Comparison of ENCODE assay signal across 31 mouse cellular contexts in genomic region chr19:59192491-59192890, GRCm38 (mm10). TPM values are rescaled to one million over a fixed set of nuclear protein-coding genes. Genes with fewer than 3 reads are reported as not detected.
DNase-seq lines count a peak whose midpoint lies in the region; ATAC-seq lines count a peak whose summit lies in the region.
"Had no signal": no experiment of that assay in that cellular context is flagged by ENCODE, and none has a peak within 500 bp of the region (broad histone marks: within the 10 kb centered on the region; RNA-seq: fewer than 3 reads in every experiment).

No protein-coding gene starts in this region.

- ATAC-seq in forebrain, embryonic 12.5 days (ENCODE audit: low FRiP score) = no peak
- no peak for ATAC-seq in forebrain, embryonic 16.5 days
- no peak for ATAC-seq in neural tube, embryonic 15.5 days (ENCODE audit: low FRiP score)
- ATAC-seq: CD4-positive, CD25-positive, alpha-beta regulatory T cell, adult 4 months; inflammation-experienced regulatory T-cells, adult 6 months had no signal

- no peak overlapping the region for H3K9ac ChIP-seq in forebrain, embryonic 12.5 days
- no peak overlapping the region for H3K9ac ChIP-seq in forebrain, embryonic 16.5 days (replicated peaks; ENCODE audit: low read depth, low read length)
- no peak overlapping the region for H3K9ac ChIP-seq in neural tube, embryonic 15.5 days (replicated peaks)
- H3K9ac ChIP-seq: heart, embryonic 15.5 days; hindbrain, embryonic 15.5 days; liver, embryonic 14.5 days had no signal

- H3K36me3 ChIP-seq in forebrain, embryonic 12.5 days (replicated peaks) = no peaks in the 10 kb centered on the region
- H3K36me3 ChIP-seq in forebrain, embryonic 16.5 days (ENCODE audit: control insufficient read depth, insufficient read depth) = no peaks in the 10 kb centered on the region
- no peaks in the 10 kb centered on the region for H3K36me3 ChIP-seq in neural tube, embryonic 15.5 days
- no peaks in the 10 kb centered on the region for H3K36me3 ChIP-seq in embryonic facial prominence, embryonic 10.5 days (replicated peaks)
- H3K36me3 ChIP-seq: heart, embryonic 15.5 days; hindbrain, embryonic 15.5 days had no signal

- peaks cover 87% of the 10 kb centered on the region for H3K27me3 ChIP-seq in forebrain, embryonic 12.5 days
- H3K27me3 ChIP-seq in forebrain, embryonic 16.5 days (replicated peaks; ENCODE audit: control insufficient read depth, insufficient read depth, low read length) = peaks cover 59% of the 10 kb centered on the region
- peaks cover 92% of the 10 kb centered on the region for H3K27me3 ChIP-seq in neural tube, embryonic 15.5 days (replicated peaks)
- peaks cover 100% of the 10 kb centered on the region for H3K27me3 ChIP-seq in embryonic facial prominence, embryonic 10.5 days (replicated peaks; ENCODE audit: low read depth, poor library complexity, severe bottlenecking)

- H3K4me2 ChIP-seq in forebrain, embryonic 12.5 days = peak overlapping the region; percentile 19; the same call in 1 of the 2 replicates
- H3K4me2 ChIP-seq in forebrain, embryonic 16.5 days (ENCODE audit: low read length) = no peak overlapping the region
- H3K4me2 ChIP-seq in neural tube, embryonic 15.5 days = no peak overlapping the region
- H3K4me2 ChIP-seq: heart, embryonic 15.5 days; hindbrain, embryonic 15.5 days had no signal

- 10% methylated on average over 2 of the region's 2 CpGs for WGBS in forebrain, embryonic 12.5 days
- 14% methylated on average over 2 of the region's 2 CpGs for WGBS in forebrain, embryonic 16.5 days
- WGBS in neural tube, embryonic 15.5 days = 5% methylated on average over 2 of the region's 2 CpGs
- 5% methylated on average over 2 of the region's 2 CpGs for WGBS in embryonic facial prominence, embryonic 10.5 days

- peak; percentile 35 for DNase-seq in neural tube, embryonic 10.5 days (ENCODE audit: extremely low spot score, low spot score)
- DNase-seq in embryonic facial prominence, embryonic 10.5 days (ENCODE audit: low spot score) = peak; percentile 30
- DNase-seq in retina, postnatal 1 day = peak; percentile 24
- DNase-seq in urinary bladder, postnatal 36 days (ENCODE audit: low spot score in 2 of 2) = no peak
- DNase-seq: adrenal gland, postnatal 14 days; cerebellum, adult 18-20 months; gastrocnemius, adult 2 months; kidney, adult 11 months; kidney, postnatal 14 days; layer of hippocampus, adult 9-11 months; liver; lung, adult 2 months; lung, postnatal 10 days; midbrain, embryonic 14.5 days; thymus, postnatal 14 days had no signal

- peaks cover 13% of the 10 kb centered on the region; the same call in 1 of the 2 replicates for H3K4me1 ChIP-seq in forebrain, embryonic 12.5 days
- peaks cover 11% of the 10 kb centered on the region for H3K4me1 ChIP-seq in forebrain, embryonic 16.5 days (replicated peaks; ENCODE audit: control insufficient read depth, insufficient read depth, low read length)
- H3K4me1 ChIP-seq in neural tube, embryonic 15.5 days = peaks cover 4% of the 10 kb centered on the region
- H3K4me1 ChIP-seq in embryonic facial prominence, embryonic 10.5 days = peaks cover 18% of the 10 kb centered on the region; the same call in 1 of the 2 replicates

- H3K27ac ChIP-seq in forebrain, embryonic 12.5 days = no peak overlapping the region
- no peak overlapping the region for H3K27ac ChIP-seq in forebrain, embryonic 16.5 days (ENCODE audit: low read length)
- H3K27ac ChIP-seq in neural tube, embryonic 15.5 days (replicated peaks) = no peak overlapping the region
- H3K27ac ChIP-seq in embryonic facial prominence, embryonic 10.5 days (replicated peaks) = no peak overlapping the region
- H3K27ac ChIP-seq: gastrocnemius, adult 2 months; heart, embryonic 15.5 days; hindbrain, embryonic 15.5 days; liver, embryonic 14.5 days; macrophage had no signal

- H3K4me3 ChIP-seq in forebrain, embryonic 12.5 days (replicated peaks) = peak overlapping the region; percentile 10; the same call in 1 of the 2 replicates
- no peak overlapping the region for H3K4me3 ChIP-seq in forebrain, embryonic 16.5 days (replicated peaks; ENCODE audit: low read length)
- no peak overlapping the region for H3K4me3 ChIP-seq in neural tube, embryonic 15.5 days (replicated peaks)
- peak overlapping the region; percentile 16; the same call in 1 of the 2 replicates for H3K4me3 ChIP-seq in embryonic facial prominence, embryonic 10.5 days
- H3K4me3 ChIP-seq: erythroblast, embryonic 14.5 days; gastrocnemius, adult 2 months; heart, embryonic 15.5 days; hindbrain, embryonic 15.5 days had no signal

- H3K9me3 ChIP-seq in forebrain, embryonic 12.5 days = no peaks in the 10 kb centered on the region
- no peaks in the 10 kb centered on the region for H3K9me3 ChIP-seq in forebrain, embryonic 16.5 days (ENCODE audit: control insufficient read depth, low read length)
- no peaks in the 10 kb centered on the region for H3K9me3 ChIP-seq in neural tube, embryonic 15.5 days (replicated peaks)
- no peaks in the 10 kb centered on the region for H3K9me3 ChIP-seq in embryonic facial prominence, embryonic 10.5 days
- H3K9me3 ChIP-seq: heart, embryonic 15.5 days; hindbrain, embryonic 15.5 days had no signal

RNA-seq across cellular contexts. Expression of gene Vax1, which starts 22.6 kb away (rescaled TPM):
- 4.2 and 6.8 TPM in 2 replicates for polyA plus RNA-seq in forebrain, embryonic 12.5 days (2016; fragmentation: Nextera tagmentation; extraction: Ambion mirVana)
- 0.89 and 1.0 TPM in 2 replicates for polyA plus RNA-seq in forebrain, embryonic 16.5 days (2015; fragmentation: Nextera tagmentation; extraction: Ambion mirVana)
- polyA plus RNA-seq in neural tube, embryonic 15.5 days (2015; fragmentation: Nextera tagmentation; extraction: Ambion mirVana) = not detected in 2 replicates
- 1.2 and 1.7 TPM in 2 replicates for polyA plus RNA-seq in embryonic facial prominence, embryonic 10.5 days (2016; fragmentation: Nextera tagmentation; extraction: Ambion mirVana)
- polyA plus RNA-seq: CD4-positive, CD25-positive, alpha-beta regulatory T cell, adult 4 months; embryonic facial prominence, embryonic 14.5 days; erythroblast, embryonic 14.5 days; heart, embryonic 15.5 days; inflammation-experienced regulatory T-cells, adult 6 months; kidney, embryonic 14.5 days; limb, embryonic 11.5 days; liver, embryonic 14.5 days; lung, adult 2 months; macrophage; midbrain, embryonic 14.5 days; neural tube, embryonic 11.5 days; small intestine, adult 2 months; stomach, embryonic 14.5 days had no signal

RNA-seq across cellular contexts. Expression of gene Kcnk18, which starts 26.5 kb away (rescaled TPM):
- not detected in 2 replicates for polyA plus RNA-seq in forebrain, embryonic 12.5 days (2016; fragmentation: Nextera tagmentation; extraction: Ambion mirVana)
- not detected in 2 replicates for polyA plus RNA-seq in forebrain, embryonic 16.5 days (2015; fragmentation: Nextera tagmentation; extraction: Ambion mirVana)
- 0.14 and 0.27 TPM in 2 replicates for polyA plus RNA-seq in neural tube, embryonic 15.5 days (2015; fragmentation: Nextera tagmentation; extraction: Ambion mirVana)
- polyA plus RNA-seq in embryonic facial prominence, embryonic 10.5 days (2016; fragmentation: Nextera tagmentation; extraction: Ambion mirVana) = 0.04 TPM in 1 of 2 replicates, not detected in the other
- polyA plus RNA-seq: CD4-positive, CD25-positive, alpha-beta regulatory T cell, adult 4 months; erythroblast, embryonic 14.5 days; heart, embryonic 15.5 days; inflammation-experienced regulatory T-cells, adult 6 months; kidney, embryonic 14.5 days; limb, embryonic 11.5 days; liver, embryonic 14.5 days; lung, adult 2 months; macrophage; midbrain, embryonic 14.5 days; neural tube, embryonic 11.5 days; small intestine, adult 2 months; stomach, embryonic 14.5 days had no signal

Comparison
In these comparisons a context has a peak if more than half of its experiments do, and no peak if none do; other contexts are left out.
1. H3K4me3 ChIP-seq: peak in forebrain, embryonic 12.5 days (single experiment) and embryonic facial prominence, embryonic 10.5 days (single experiment); none in forebrain, embryonic 16.5 days (single experiment) and neural tube, embryonic 15.5 days (single experiment).
2. DNase-seq: peak in neural tube, embryonic 10.5 days (single experiment), embryonic facial prominence, embryonic 10.5 days (single experiment) and retina, postnatal 1 day (single experiment); none in urinary bladder, postnatal 36 days (0 of 2).